Mouse (Mus musculus) lung, embryonic 14.5 days (tissue): ENCODE results near the gene Dpt. TPM values are rescaled to one million over a fixed set of nuclear protein-coding genes. Genes with fewer than 3 reads are reported as not detected.

ENCODE experiments used
- ATAC-seq: fragments of 200-750 bp; cut with Nextera tagmentation; 2 replicates; pipeline ENCODE4 v1.8.0; 2017; ENCODE audit warnings: mild to moderate bottlenecking, moderate TSS enrichment, moderate library complexity; ENCODE audit not compliant: insufficient read depth
- DNase-seq: peaks from one replicate; pipeline ENCODE4 v3.0.0-alpha.2; 2015
- H3K27ac ChIP-seq: fragments of 300-500 bp; sonication (generic); 2 replicates; pipeline ENCODE4 v1.5.1; 2014; ENCODE audit warnings: low read depth, mild to moderate bottlenecking, moderate library complexity
- H3K27me3 ChIP-seq: fragments of 300-500 bp; sonication (generic); 2 replicates; pipeline ENCODE4 v1.6.1; 2014; ENCODE audit warnings: low read length, control low read depth; ENCODE audit not compliant: insufficient read depth
- H3K36me3 ChIP-seq: fragments of 300-500 bp; sonication (generic); 2 replicates; pipeline ENCODE4 v1.6.1; 2014; ENCODE audit warnings: control low read depth; ENCODE audit not compliant: insufficient read depth
- H3K4me1 ChIP-seq: fragments of 300-500 bp; sonication (generic); 2 replicates; pipeline ENCODE4 v1.6.1; 2014; ENCODE audit warnings: antibody characterized with exemption, control low read depth; ENCODE audit not compliant: insufficient read depth
- H3K4me2 ChIP-seq: fragments of 300-500 bp; sonication (generic); 2 replicates; pipeline ENCODE4 v1.6.1; 2014; ENCODE audit warnings: mild to moderate bottlenecking
- H3K4me3 ChIP-seq: fragments of 300-500 bp; sonication (generic); 2 replicates; pipeline ENCODE4 v1.5.1; 2014; ENCODE audit warnings: low read depth, low read length
- H3K9ac ChIP-seq: fragments of 300-500 bp; sonication (generic); 2 replicates; pipeline ENCODE4 v1.6.1; 2014
- H3K9me3 ChIP-seq: fragments of 300-500 bp; sonication (generic); 2 replicates; pipeline ENCODE4 v1.6.1; 2016; ENCODE audit warnings: low read depth, low read length, control low read depth
- CTCF ChIP-seq: IDR thresholded peaks from 2 replicates; pipeline ENCODE4 v1.5.1; 2016; ENCODE audit warnings: antibody characterized with exemption, low read depth
- WGBS: fragments of 180-500 bp; shearing (Covaris S2); extraction: QIAGEN DNeasy Blood & Tissue Kit; methylation state at CpG from one replicate; pipeline ENCODE4 v1.1.7; 2014; 5-methylcytosine and 5-hydroxymethylcytosine counted together
- polyA plus RNA-seq: library from polyadenylated mRNA; unstranded; fragments of >200 nt; fragmentation: Nextera tagmentation; extraction: Ambion mirVana; gene quantifications from 2 replicates; pipeline ENCODE4 v1.2.1, GENCODE M21; 2014

Dpt gene
- polyA plus RNA-seq, result 1.3 and 2.3 TPM in 2 replicates

GRCm38 (mm10) chr1:164796471-164796870, at the start of gene Dpt:
Gene Dpt (plus strand): TSS chr1:164796644.
- peak; percentile 62 for ATAC-seq
- no peak within 1 kb of the TSS for H3K4me2 ChIP-seq
- no peak for TF ChIP-seq CTCF

GRCm38 (mm10) chr1:164753736-164754135, 42.7 kb upstream of the Dpt start:
- no peaks in the 10 kb centered on the region for H3K27me3 ChIP-seq
- no peaks in the 10 kb centered on the region for H3K4me1 ChIP-seq
- WGBS, result 96% methylated on average over 4 of the region's 4 CpGs
- ATAC-seq (no peak), DNase-seq (no peak)
- H3K4me2 ChIP-seq, result no peak overlapping the region
- no peak overlapping the region for H3K9ac ChIP-seq
- H3K36me3 ChIP-seq, result no peaks in the 10 kb centered on the region
- no peak overlapping the region for H3K4me3 ChIP-seq
- TF ChIP-seq CTCF, result no peak
- no peak overlapping the region for H3K27ac ChIP-seq
- no peaks in the 10 kb centered on the region for H3K9me3 ChIP-seq

More at GRCm38 (mm10) chr1:164796471-164796870, at the start of gene Dpt:
- peak; percentile 56 for DNase-seq
- Histone ChIP-seq H3K36me3 (no peaks in the 10 kb centered on the region), H3K9me3 (no peaks in the 10 kb centered on the region), H3K4me3 (no peak within 1 kb of the TSS), H3K27me3 (no peaks in the 10 kb centered on the region), H3K27ac (no peak within 1 kb of the TSS), H3K9ac (no peak within 1 kb of the TSS), H3K4me1 (no peaks in the 10 kb centered on the region)
- 68% methylated on average over 8 of the region's 8 CpGs for WGBS

DNA sequence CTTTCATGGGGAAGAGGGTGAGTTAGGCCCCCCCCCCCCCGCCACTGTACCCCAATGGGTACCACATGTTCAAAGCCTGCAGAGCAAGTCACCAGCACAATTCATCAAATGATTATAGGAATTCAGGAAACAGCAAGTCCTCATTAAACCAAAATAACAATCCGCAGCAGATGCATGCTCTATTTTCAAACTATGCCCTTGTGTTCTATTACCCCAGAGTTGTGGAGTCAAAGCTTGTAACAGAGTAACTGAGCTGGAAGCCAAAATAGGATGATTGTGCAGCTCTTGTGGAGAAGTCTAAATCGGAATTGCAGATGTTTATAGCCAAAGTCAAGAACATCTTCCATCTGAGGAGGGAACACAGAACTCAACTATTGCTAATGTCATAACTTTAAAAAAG, 40.8 kb upstream of the Dpt start:
- H3K4me1 ChIP-seq, result no peaks in the 10 kb centered on the region
- no peak for TF ChIP-seq CTCF
- DNase-seq (no peak), ATAC-seq (no peak)
- WGBS, result 74% methylated on average over 3 of the region's 3 CpGs
- no peaks in the 10 kb centered on the region for H3K27me3 ChIP-seq
- no peak overlapping the region for H3K27ac ChIP-seq
- H3K4me3 ChIP-seq, result no peak overlapping the region
- H3K9me3 ChIP-seq, result no peaks in the 10 kb centered on the region
- no peak overlapping the region for H3K9ac ChIP-seq
- no peaks in the 10 kb centered on the region for H3K36me3 ChIP-seq
- no peak overlapping the region for H3K4me2 ChIP-seq

DNA sequence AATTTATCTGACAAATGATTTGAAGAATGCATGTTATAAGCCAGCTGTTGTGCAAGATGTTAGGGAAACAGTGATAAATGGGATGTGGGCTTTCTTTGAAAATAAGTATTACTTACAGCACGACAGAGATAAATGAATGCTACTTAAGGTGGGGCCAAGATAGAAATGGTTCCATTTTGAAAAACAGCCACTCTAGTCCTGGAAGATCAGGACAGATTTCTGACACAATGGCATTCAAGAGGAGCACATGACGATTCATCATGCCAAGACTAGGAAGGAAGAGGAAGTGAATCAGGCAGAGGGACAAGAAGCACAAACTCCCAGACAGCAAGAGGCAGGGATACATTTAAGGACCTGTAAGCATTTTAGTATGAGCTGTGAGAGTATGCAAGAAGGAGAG, 39.5 kb upstream of the Dpt start:
- peak; percentile 9 for DNase-seq

GRCm38 (mm10) chr1:164758401-164758800, 38.0 kb upstream of the Dpt start:
- H3K4me2 ChIP-seq, result no peak overlapping the region
- H3K4me3 ChIP-seq, result no peak overlapping the region
- no peak overlapping the region for H3K27ac ChIP-seq
- no peak for ATAC-seq
- no peaks in the 10 kb centered on the region for H3K36me3 ChIP-seq
- no peak for TF ChIP-seq CTCF
- H3K9me3 ChIP-seq, result no peaks in the 10 kb centered on the region
- no peaks in the 10 kb centered on the region for H3K4me1 ChIP-seq
- no peaks in the 10 kb centered on the region for H3K27me3 ChIP-seq
- DNase-seq, result no peak
- WGBS, result 67% methylated on average over 2 of the region's 2 CpGs
- H3K9ac ChIP-seq, result no peak overlapping the region

More for the DNA sequence above, 39.5 kb upstream of the Dpt start:
- H3K27ac ChIP-seq, result no peak overlapping the region
- WGBS, result 71% methylated on average over 2 of the region's 2 CpGs
- TF ChIP-seq CTCF, result no peak
- no peaks in the 10 kb centered on the region for H3K4me1 ChIP-seq
- H3K4me3 ChIP-seq, result no peak overlapping the region
- H3K9me3 ChIP-seq, result no peaks in the 10 kb centered on the region
- H3K27me3 ChIP-seq, result no peaks in the 10 kb centered on the region
- H3K4me2 ChIP-seq, result no peak overlapping the region
- H3K36me3 ChIP-seq, result no peaks in the 10 kb centered on the region
- no peak for ATAC-seq
- H3K9ac ChIP-seq, result no peak overlapping the region

DNA sequence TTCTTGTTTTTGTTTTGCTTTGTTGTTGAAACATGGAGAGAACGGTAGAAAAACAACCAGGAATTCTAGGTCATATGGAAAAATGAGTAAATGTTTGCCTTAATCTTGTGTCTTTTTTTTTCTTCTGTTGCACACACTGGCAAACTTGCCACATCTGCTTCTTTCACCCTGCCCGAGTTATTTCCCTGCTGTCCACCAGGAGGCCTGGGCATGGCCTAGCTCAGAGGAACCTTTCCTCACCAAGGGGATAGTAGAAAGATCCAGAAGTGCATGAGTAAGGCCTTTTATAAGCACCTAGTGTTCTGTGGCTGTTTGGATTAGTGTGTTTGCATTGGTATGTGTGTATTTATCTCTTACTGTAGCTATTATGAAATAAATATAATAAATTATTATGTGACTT, 34.2 kb upstream of the Dpt start:
- no peak for DNase-seq
- WGBS, result 64% methylated on average over 2 of the region's 2 CpGs

DNA sequence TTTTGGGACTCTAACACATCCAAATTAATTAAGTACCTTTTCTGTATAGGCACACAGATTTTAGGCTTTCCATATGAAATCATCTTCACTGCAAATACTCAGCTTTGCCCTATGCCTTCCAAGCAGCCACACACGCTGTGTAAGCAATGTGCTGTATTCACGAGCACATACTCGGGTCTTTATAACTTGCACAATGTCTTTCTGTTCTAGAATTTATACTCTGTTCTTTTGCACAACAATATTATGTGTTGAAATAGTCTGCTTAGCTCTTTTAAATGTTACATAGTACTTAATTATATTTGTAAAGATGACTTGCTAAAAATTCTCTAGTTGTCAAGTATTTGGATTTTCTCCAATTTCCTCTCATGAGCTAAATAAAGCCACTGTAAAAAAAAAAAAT, 29.8 kb upstream of the Dpt start:
- WGBS, result 55% methylated on average over 3 of the region's 3 CpGs
- Histone ChIP-seq H3K4me3 (no peak overlapping the region), H3K9ac (no peak overlapping the region), H3K4me1 (no peaks in the 10 kb centered on the region), H3K4me2 (no peak overlapping the region), H3K9me3 (no peaks in the 10 kb centered on the region), H3K27ac (no peak overlapping the region), H3K27me3 (no peaks in the 10 kb centered on the region), H3K36me3 (no peaks in the 10 kb centered on the region)
- ATAC-seq, result no peak
- no peak for TF ChIP-seq CTCF
- peak; percentile 41 for DNase-seq

More for the DNA sequence above, 34.2 kb upstream of the Dpt start:
- Histone ChIP-seq H3K27me3 (no peaks in the 10 kb centered on the region), H3K9me3 (no peaks in the 10 kb centered on the region), H3K4me3 (no peak overlapping the region), H3K4me2 (no peak overlapping the region), H3K4me1 (no peaks in the 10 kb centered on the region), H3K9ac (no peak overlapping the region), H3K36me3 (no peaks in the 10 kb centered on the region), H3K27ac (no peak overlapping the region)
- no peak; the same call in 1 of the 2 replicates for ATAC-seq
- peak; percentile 59 for TF ChIP-seq CTCF

DNA sequence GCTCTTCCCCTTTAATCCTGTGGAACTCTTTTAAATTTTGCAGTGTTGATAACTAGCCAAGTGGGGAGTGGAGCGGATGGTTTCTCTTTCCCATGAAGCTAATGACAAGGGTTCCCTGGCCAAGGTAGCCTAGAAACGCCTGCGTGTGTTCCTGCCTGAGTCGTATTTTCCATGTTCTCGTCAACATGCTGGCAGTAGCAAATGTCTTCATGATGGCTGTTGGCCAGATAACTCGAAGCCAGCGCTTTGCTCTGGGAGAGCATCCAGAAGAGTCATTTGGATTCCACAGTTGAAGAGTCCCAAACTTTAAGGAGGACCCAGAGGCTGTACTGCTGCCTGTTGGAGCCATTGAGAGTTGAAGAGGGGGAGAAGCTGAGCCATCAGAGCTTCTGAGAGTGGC, 25.8 kb upstream of the Dpt start:
- 59% methylated on average over 7 of the region's 7 CpGs for WGBS
- peak; percentile 52; the same call in 1 of the 2 replicates for ATAC-seq
- no peaks in the 10 kb centered on the region for H3K36me3 ChIP-seq
- DNase-seq, result peak; percentile 77
- H3K4me2 ChIP-seq, result no peak overlapping the region
- no peak for TF ChIP-seq CTCF
- no peak overlapping the region for H3K4me3 ChIP-seq
- no peaks in the 10 kb centered on the region for H3K27me3 ChIP-seq
- H3K9ac ChIP-seq, result no peak overlapping the region
- H3K9me3 ChIP-seq, result no peaks in the 10 kb centered on the region
- H3K27ac ChIP-seq, result no peak overlapping the region
- H3K4me1 ChIP-seq, result no peaks in the 10 kb centered on the region
